Mouse (Mus musculus) embryonic facial prominence, embryonic 14.5 days (tissue): ENCODE results near the gene Hs6st1. TPM values are rescaled to one million over a fixed set of nuclear protein-coding genes. Genes with fewer than 3 reads are reported as not detected.

Experiments used
- ATAC-seq: fragments of 200-750 bp; cut with Nextera tagmentation; 2 replicates; pipeline ENCODE4 v1.8.0; 2017; ENCODE audit warnings: low read depth, moderate number of reproducible peaks, moderate TSS enrichment
- DNase-seq: peaks from one replicate; pipeline ENCODE4 v3.0.0-alpha.2; 2015; ENCODE audit warnings: low spot score
- H3K27ac ChIP-seq: fragments of 300-500 bp; sonication (generic); replicated peaks from 2 replicates; pipeline ENCODE4 v1.5.1; 2014; ENCODE audit warnings: low read depth, mild to moderate bottlenecking, low read length, moderate library complexity
- H3K27me3 ChIP-seq: fragments of 300-500 bp; sonication (generic); replicated peaks from 2 replicates; pipeline ENCODE4 v1.6.1; 2014; ENCODE audit warnings: low read length; ENCODE audit not compliant: control insufficient read depth, insufficient read depth
- H3K36me3 ChIP-seq: fragments of 300-500 bp; sonication (generic); 2 replicates; pipeline ENCODE4 v1.6.1; 2014; ENCODE audit warnings: low read length, mixed read lengths; ENCODE audit not compliant: control insufficient read depth, insufficient read depth
- H3K4me1 ChIP-seq: fragments of 300-500 bp; sonication (generic); 2 replicates; pipeline ENCODE4 v1.6.1; 2014; ENCODE audit warnings: antibody characterized with exemption, low read length; ENCODE audit not compliant: control insufficient read depth, insufficient read depth
- H3K4me2 ChIP-seq: fragments of 300-500 bp; sonication (generic); 2 replicates; pipeline ENCODE4 v1.6.1; 2014; ENCODE audit warnings: low read depth, mild to moderate bottlenecking, low read length, moderate library complexity, mixed read lengths
- H3K4me3 ChIP-seq: fragments of 300-500 bp; sonication (generic); 2 replicates; pipeline ENCODE4 v1.5.1; 2014; ENCODE audit warnings: low read depth, mild to moderate bottlenecking, low read length
- H3K9ac ChIP-seq: fragments of 300-500 bp; sonication (generic); 2 replicates; pipeline ENCODE4 v1.6.1; 2014; ENCODE audit warnings: low read depth, mild to moderate bottlenecking, low read length, moderate library complexity, mixed read lengths
- H3K9me3 ChIP-seq: fragments of 300-500 bp; sonication (generic); 2 replicates; pipeline ENCODE4 v1.6.1; 2016; ENCODE audit warnings: low read length; ENCODE audit not compliant: control insufficient read depth
- WGBS: fragments of 180-500 bp; shearing (Covaris S2); extraction: QIAGEN DNeasy Blood & Tissue Kit; methylation state at CpG from one replicate; pipeline ENCODE4 v1.1.7; 2014; 5-methylcytosine and 5-hydroxymethylcytosine counted together
- polyA plus RNA-seq: library from polyadenylated mRNA; unstranded; fragments of >200 nt; fragmentation: Nextera tagmentation; extraction: Ambion mirVana; gene quantifications from 2 replicates; pipeline ENCODE4 v1.2.1, GENCODE M21; 2014

Hs6st1 gene
- polyA plus RNA-seq, 1 experiment from 2014 or later: 11.5 TPM

DNA sequence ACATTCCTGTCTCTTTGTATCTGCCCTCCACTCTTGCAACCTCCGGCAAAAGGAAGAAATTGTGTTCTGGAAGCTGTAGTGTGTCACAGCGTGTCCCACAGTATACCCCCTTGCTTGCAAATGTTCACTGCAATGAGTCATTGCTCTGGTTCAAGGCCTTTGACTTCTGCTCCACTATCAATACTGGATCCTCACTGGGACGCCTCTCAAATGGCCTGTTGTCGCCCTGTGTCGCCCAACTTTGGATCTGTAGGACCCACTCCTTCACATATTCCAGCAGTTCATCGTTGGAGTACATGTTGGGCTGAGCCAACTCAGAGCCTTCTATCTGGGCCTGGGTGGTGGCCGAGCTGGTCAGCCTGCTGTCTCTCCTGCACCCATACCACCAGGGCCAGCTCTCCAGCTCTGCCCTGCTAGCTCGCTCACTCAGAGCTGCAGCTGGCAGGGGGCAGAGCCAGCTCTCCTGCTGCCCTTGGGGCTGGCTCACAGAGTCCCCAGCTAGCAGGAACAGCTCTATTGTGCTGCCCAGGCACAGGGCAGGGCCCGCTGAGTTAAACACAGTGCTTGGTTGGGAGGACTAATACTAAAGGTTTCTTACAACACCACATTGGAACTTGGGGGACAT is 50.0 kb downstream of the Hs6st1 start:
- Histone ChIP-seq H3K4me3 (no peak overlapping the region), H3K4me1 (no peaks in the 10 kb centered on the region), H3K9ac (no peak overlapping the region), H3K27ac (no peak overlapping the region), H3K27me3 (no peaks in the 10 kb centered on the region), H3K9me3 (no peaks in the 10 kb centered on the region), H3K36me3 (no peaks in the 10 kb centered on the region), H3K4me2 (no peak overlapping the region)
- no peak for ATAC-seq
- WGBS: 80% methylated on average over 9 of the region's 9 CpGs
- no peak for DNase-seq

DNA sequence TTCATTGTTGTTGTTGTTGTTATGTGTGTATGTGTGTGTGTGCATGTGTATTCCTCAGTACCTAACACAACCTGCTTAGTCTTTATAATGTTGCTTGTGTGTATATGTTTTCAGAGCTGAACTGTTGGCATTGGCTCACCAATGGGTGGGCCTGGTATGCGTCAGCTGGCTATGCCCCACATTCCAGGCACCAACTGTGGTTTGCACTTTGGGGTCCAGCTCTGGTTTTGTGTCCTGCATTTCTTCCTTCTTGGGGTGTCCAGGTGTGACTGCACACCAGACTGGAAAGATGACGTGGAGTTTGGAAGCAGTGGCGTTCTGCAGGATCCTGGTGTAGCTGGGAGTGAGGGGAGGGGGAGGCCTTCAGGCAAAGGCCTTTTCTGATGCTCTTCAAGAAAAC is 50.8 kb downstream of the Hs6st1 start:
- H3K4me3 ChIP-seq: no peak overlapping the region
- no peak overlapping the region for H3K27ac ChIP-seq
- H3K9ac ChIP-seq: no peak overlapping the region
- no peak for ATAC-seq
- WGBS: 80% methylated on average over 3 of the region's 3 CpGs
- H3K36me3 ChIP-seq: no peaks in the 10 kb centered on the region
- no peaks in the 10 kb centered on the region for H3K27me3 ChIP-seq
- no peak overlapping the region for H3K4me2 ChIP-seq
- DNase-seq: no peak
- no peaks in the 10 kb centered on the region for H3K4me1 ChIP-seq
- no peaks in the 10 kb centered on the region for H3K9me3 ChIP-seq

DNA sequence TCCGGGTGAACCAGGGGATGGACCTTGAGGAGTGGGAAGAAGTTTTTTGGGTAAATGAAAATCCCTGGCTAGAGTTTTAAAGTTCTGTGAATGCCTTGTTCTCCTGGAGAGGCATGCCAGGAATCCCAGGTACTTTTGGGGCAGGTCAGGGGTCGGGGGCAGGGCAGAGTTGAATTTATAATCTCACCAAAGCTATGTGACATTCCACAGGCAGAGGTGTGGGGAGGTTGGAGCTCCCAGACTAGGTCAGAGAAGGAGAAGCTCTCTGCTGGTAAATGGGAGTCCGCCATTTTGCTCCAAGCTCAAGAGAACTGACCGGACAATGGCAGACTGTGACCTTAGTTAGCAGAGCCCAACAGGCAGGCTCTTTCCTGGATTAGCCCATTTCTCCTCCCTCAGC is 51.2 kb downstream of the Hs6st1 start:
- Histone ChIP-seq H3K36me3 (no peaks in the 10 kb centered on the region), H3K4me1 (no peaks in the 10 kb centered on the region), H3K27ac (no peak overlapping the region), H3K9me3 (no peaks in the 10 kb centered on the region), H3K9ac (no peak overlapping the region), H3K4me3 (no peak overlapping the region), H3K4me2 (no peak overlapping the region), H3K27me3 (no peaks in the 10 kb centered on the region)
- DNase-seq: no peak
- WGBS: 85% methylated on average over 4 of the region's 4 CpGs
- ATAC-seq: no peak

DNA sequence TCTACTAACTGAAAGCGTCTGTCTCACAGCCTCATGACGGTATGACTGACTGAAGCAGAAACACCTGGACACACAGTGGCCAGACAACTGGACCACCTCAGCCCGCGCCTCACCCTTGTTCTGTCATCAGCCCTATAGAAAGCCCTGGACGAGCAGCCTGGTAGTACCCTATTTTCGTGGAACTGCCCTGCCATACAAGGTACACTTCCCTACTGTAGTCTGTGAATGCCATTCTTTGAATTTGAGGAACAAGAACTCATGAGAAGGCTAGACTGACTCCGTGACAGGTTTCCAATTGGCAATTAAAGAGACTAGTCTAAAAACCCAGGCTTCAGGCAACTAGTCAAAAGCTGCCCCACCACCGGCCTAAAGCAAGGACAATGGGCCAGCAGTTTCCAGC is 53.0 kb downstream of the Hs6st1 start:
- no peak for DNase-seq

DNA sequence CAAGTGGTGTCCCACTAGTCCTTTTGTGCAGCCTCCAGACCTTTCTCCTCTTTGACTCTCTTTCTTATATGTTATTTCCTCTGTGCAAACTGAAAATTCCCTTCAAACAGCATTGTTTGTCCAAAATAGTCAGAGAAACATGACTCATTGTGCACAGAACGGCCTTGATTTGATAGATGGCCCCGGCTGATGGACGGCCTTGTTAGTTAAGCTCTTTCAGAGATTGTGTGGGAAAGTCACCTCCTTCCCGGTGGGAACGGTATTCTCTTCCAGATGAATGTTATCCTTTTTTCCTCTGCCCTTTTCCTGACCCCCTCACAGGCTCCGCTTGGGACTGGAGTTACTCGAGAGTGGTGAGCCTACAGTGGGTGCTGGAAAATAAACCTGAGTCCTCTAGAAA is 56.9 kb downstream of the Hs6st1 start:
- WGBS: 64% methylated on average over 7 of the region's 7 CpGs
- no peaks in the 10 kb centered on the region for H3K4me1 ChIP-seq
- no peak for ATAC-seq

More for the DNA sequence above, 53.0 kb downstream of the Hs6st1 start:
- Histone ChIP-seq H3K4me3 (no peak overlapping the region), H3K4me1 (no peaks in the 10 kb centered on the region), H3K4me2 (no peak overlapping the region), H3K36me3 (no peaks in the 10 kb centered on the region), H3K9ac (no peak overlapping the region), H3K27ac (no peak overlapping the region), H3K9me3 (no peaks in the 10 kb centered on the region), H3K27me3 (no peaks in the 10 kb centered on the region)
- ATAC-seq: no peak
- 80% methylated on average over 8 of the region's 8 CpGs for WGBS

DNA sequence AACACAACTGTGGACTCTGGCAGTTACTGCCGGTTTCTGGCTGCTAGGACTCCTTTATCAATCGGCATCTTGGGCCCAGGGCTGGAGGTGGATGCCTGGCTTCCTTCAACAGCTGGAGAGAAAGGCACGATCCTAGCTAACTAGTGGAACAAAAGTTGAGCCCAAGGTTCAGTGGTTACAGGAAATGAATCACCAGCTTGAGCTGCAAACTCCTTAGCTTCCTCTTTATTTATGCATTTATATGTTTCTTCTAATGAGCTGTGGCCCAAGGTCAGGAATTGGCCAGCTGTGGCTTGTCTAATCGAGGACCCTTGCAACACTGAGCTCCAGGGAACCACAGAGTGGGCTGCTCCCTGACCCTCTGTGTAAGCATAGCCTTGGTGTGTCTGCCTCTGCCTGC is 60.9 kb downstream of the Hs6st1 start:
- no peaks in the 10 kb centered on the region for H3K36me3 ChIP-seq
- no peak overlapping the region for H3K27ac ChIP-seq
- no peak for ATAC-seq
- no peaks in the 10 kb centered on the region for H3K4me1 ChIP-seq
- no peak overlapping the region for H3K9ac ChIP-seq
- DNase-seq: no peak
- no peak overlapping the region for H3K4me3 ChIP-seq
- WGBS: 48% methylated on average over 4 of the region's 4 CpGs
- no peaks in the 10 kb centered on the region for H3K27me3 ChIP-seq
- H3K9me3 ChIP-seq: no peaks in the 10 kb centered on the region
- H3K4me2 ChIP-seq: no peak overlapping the region

More for the DNA sequence above, 56.9 kb downstream of the Hs6st1 start:
- Histone ChIP-seq H3K4me2 (no peak overlapping the region), H3K36me3 (no peaks in the 10 kb centered on the region), H3K9ac (no peak overlapping the region), H3K4me3 (no peak overlapping the region), H3K9me3 (no peaks in the 10 kb centered on the region), H3K27ac (no peak overlapping the region), H3K27me3 (no peaks in the 10 kb centered on the region)
- no peak for DNase-seq

DNA sequence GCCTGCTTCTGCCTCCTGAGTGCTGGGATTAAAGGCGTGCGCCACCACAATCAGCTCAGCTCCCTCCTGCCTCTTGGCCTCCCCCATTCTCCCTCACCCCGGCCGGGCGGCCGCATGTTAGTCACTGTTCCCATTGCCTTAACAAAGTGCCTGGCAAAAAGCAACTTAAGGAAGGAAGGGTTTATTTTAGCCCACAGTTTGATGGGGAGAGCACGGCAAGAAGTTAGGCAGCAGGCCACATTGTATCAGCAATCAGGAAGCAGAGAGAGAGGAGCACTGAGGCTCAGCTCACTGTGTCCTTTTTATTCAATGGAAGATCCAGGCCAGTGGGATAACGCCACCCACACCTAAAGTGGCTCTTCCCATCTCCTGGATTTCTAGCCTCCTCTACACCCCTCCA is 61.7 kb downstream of the Hs6st1 start:
- 93% methylated on average over 8 of the region's 8 CpGs for WGBS
- Histone ChIP-seq H3K9me3 (no peaks in the 10 kb centered on the region), H3K9ac (no peak overlapping the region), H3K27me3 (no peaks in the 10 kb centered on the region), H3K4me2 (no peak overlapping the region), H3K4me3 (no peak overlapping the region), H3K27ac (no peak overlapping the region), H3K36me3 (no peaks in the 10 kb centered on the region), H3K4me1 (no peaks in the 10 kb centered on the region)
- ATAC-seq (no peak), DNase-seq (no peak)

DNA sequence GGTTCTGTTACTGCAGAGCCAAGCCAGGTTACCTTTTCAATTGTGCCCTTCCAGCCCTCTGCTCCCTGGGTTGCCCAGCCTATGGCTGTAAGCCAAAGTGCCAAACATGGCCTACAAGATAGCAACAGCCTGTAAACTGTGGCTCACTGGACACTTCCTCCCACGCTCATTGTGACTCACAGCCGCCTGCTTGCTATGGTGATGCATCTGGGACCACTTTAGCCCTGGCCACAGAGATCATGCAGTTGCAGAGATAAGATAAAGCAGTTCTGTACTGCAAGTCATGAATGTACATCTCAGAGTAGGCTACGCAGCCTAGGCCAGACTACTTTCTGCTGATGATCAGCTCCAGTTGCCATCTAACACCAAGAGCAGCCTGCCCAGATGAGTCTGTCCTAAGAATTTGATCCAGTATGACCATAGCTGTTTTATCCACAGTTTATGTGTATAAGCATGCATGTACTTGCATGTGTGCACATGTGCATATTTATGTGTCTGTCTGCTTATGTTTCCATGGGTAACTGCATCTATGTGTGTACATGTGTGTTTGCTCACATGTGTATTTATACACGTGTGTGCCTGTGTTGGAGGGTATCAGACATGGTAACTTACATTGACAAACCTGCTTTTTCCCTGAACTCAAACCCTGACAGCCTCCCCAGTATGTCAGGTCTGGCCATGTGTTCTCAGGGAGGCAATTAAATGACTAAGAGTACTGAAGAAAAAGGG is 62.3 kb downstream of the Hs6st1 start:
- WGBS: 81% methylated on average over 4 of the region's 4 CpGs
- no peak for DNase-seq
- no peak overlapping the region for H3K9ac ChIP-seq
- no peak overlapping the region for H3K27ac ChIP-seq
- no peaks in the 10 kb centered on the region for H3K27me3 ChIP-seq
- ATAC-seq: no peak
- no peaks in the 10 kb centered on the region for H3K4me1 ChIP-seq
- H3K9me3 ChIP-seq: no peaks in the 10 kb centered on the region
- H3K36me3 ChIP-seq: no peaks in the 10 kb centered on the region
- H3K4me2 ChIP-seq: no peak overlapping the region
- H3K4me3 ChIP-seq: no peak overlapping the region

DNA sequence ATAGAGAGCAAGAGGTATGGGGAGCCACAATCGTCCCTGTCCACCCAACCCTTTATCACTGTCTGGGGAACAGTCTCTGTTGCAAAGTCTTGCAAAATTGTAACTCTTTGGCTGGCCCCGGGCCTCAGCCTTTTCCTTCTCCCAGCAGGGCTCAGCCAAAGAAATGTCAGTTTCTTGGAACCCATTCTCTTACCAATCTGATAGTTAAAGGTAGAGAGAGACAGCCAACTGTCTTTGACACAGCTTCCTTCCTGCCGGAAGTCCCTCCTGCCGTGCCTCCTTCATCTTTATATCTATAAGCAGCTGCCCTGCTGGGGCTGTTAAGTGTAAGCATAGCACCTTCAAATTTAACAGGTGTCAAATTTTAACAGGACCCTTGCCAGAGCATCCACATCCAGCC is 63.0 kb downstream of the Hs6st1 start:
- Histone ChIP-seq H3K4me2 (no peak overlapping the region), H3K4me3 (no peak overlapping the region), H3K9me3 (no peaks in the 10 kb centered on the region), H3K9ac (no peak overlapping the region), H3K4me1 (no peaks in the 10 kb centered on the region), H3K27me3 (no peaks in the 10 kb centered on the region), H3K36me3 (no peaks in the 10 kb centered on the region), H3K27ac (no peak overlapping the region)
- ATAC-seq (no peak), DNase-seq (no peak)
- WGBS: 51% methylated on average over 4 of the region's 4 CpGs
